Mouse (Mus musculus) ES-Bruce4 (cell line): ENCODE results near the gene Wscd2.

Experiments used
- CTCF ChIP-seq: IDR thresholded peaks from one replicate; pipeline ENCODE4 v1.8.1; 2011; ENCODE audit warnings: low read depth, low read length
- EP300 ChIP-seq: IDR thresholded peaks from 2 replicates; pipeline ENCODE4 v1.6.1; 2011; ENCODE audit warnings: low read depth, low read length; ENCODE audit not compliant: insufficient read depth

DNA sequence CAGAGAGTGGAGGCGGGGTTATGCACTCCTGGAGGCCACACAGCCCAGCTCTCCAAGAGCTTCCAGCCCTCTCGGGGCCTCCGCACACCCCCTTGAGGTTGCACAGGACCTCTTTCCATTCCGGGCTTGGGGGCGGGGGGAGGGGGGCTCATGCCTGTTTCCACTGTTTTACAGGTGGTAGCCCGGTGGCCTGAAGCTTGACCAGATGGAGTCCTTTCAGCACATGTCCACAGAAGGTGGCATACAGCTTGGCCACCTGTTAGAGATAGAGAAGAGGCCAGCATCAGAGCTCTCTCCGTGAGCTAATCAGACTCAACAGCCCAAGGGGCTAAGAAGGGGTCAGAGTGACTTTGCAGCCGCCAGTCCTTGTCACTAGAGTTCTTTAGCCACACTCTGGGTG lies 60.1 kb downstream of the Wscd2 start:
- TF ChIP-seq EP300 (no peak), CTCF (no peak)
